Mouse (Mus musculus) heart, embryonic 13.5 days (tissue): Measurements from ENCODE around the gene Hs6st3. TPM values are rescaled to one million over a fixed set of nuclear protein-coding genes. Genes with fewer than 3 reads are reported as not detected.

Experiments
- ATAC-seq: fragments of 200-750 bp; cut with Nextera tagmentation; 2 replicates; pipeline ENCODE4 v1.8.0; 2017; ENCODE audit warnings: moderate TSS enrichment; ENCODE audit not compliant: insufficient number of reproducible peaks, low FRiP score, low TSS enrichment; ENCODE audit errors: extremely low read depth
- H3K27ac ChIP-seq: fragments of 300-500 bp; sonication (generic); replicated peaks from 2 replicates; pipeline ENCODE4 v1.5.1; 2015; ENCODE audit warnings: moderate library complexity, mild to moderate bottlenecking, inconsistent platforms
- H3K27me3 ChIP-seq: fragments of 300-500 bp; sonication (generic); replicated peaks from 2 replicates; pipeline ENCODE4 v1.6.1; 2015; ENCODE audit warnings: mild to moderate bottlenecking, inconsistent platforms
- H3K36me3 ChIP-seq: fragments of 300-500 bp; sonication (generic); 2 replicates; pipeline ENCODE4 v1.6.1; 2015; ENCODE audit warnings: mild to moderate bottlenecking, inconsistent platforms
- H3K4me1 ChIP-seq: fragments of 300-500 bp; sonication (generic); 2 replicates; pipeline ENCODE4 v1.6.1; 2015; ENCODE audit warnings: inconsistent platforms
- H3K4me2 ChIP-seq: fragments of 300-500 bp; sonication (generic); 2 replicates; pipeline ENCODE4 v1.6.1; 2015; ENCODE audit warnings: inconsistent platforms, mild to moderate bottlenecking, moderate library complexity
- H3K4me3 ChIP-seq: fragments of 300-500 bp; sonication (generic); 2 replicates; pipeline ENCODE4 v1.5.1; 2015; ENCODE audit warnings: moderate library complexity, mild to moderate bottlenecking, inconsistent platforms
- H3K9ac ChIP-seq: fragments of 300-500 bp; sonication (generic); 2 replicates; pipeline ENCODE4 v1.6.1; 2015; ENCODE audit warnings: inconsistent platforms, mild to moderate bottlenecking, moderate library complexity
- H3K9me3 ChIP-seq: fragments of 300-500 bp; sonication (generic); 2 replicates; pipeline ENCODE4 v1.6.1; 2016; ENCODE audit warnings: inconsistent platforms
- WGBS: fragments of 180-500 bp; shearing (Covaris S2); methylation state at CpG from one replicate; pipeline ENCODE4 v1.1.7; 2015; ENCODE audit warnings: mixed read lengths; 5-methylcytosine and 5-hydroxymethylcytosine counted together
- polyA plus RNA-seq: library from polyadenylated mRNA; unstranded; fragments of >200 nt; fragmentation: Nextera tagmentation; extraction: Ambion mirVana; gene quantifications from 2 replicates; pipeline ENCODE4 v1.2.1, GENCODE M21; 2015

Hs6st3 gene
- not detected in 2 replicates for polyA plus RNA-seq

DNA sequence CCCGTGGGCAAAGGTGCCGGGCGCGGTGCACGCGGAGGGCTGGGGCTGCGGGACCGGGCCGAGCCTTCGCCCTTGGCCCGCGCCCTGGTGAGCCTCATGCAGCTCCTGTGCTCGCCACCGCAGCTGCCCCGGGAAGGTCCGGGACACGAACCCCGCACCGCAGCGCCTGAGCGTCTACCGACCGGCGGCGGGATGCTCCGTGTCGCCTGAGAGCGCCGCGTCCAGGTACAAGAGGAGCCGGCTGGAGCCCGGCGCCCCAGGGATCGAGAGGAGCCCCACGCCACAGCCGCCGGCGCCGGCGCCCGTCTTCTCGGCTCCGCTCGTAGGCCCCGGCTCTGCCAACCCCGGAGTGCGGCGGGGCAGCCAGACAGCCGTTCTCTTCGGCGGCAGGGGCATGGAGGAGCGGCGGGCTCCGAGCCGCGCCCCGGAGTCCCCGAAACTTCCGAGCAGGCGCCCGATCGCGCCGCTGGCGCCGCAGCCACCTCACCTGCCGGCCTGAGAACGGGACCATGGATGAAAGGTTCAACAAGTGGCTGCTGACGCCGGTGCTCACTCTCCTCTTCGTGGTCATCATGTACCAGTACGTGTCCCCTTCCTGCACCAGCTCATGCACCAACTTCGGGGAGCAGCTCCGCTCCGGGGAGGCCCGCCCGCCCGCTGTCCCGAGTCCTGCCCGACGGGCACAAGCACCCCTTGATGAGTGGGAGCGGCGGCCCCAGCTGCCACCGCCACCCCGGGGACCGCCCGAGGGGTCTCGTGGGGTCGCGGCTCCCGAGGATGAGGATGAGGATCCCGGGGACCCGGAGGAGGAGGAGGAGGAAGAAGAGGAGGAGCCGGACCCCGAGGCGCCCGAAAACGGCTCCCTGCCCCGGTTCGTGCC is at the start of gene Hs6st3:
Gene Hs6st3 (plus strand): TSS at position 436 of the 880 bp plus-strand sequence.
- Histone ChIP-seq H3K27ac (no peak within 1 kb of the TSS), H3K4me2 (peak within 1 kb of the TSS; percentile 100), H3K36me3 (no peaks in the 10 kb centered on the region), H3K4me1 (peaks cover 12% of the 10 kb centered on the region), H3K4me3 (peak within 1 kb of the TSS; percentile 76), H3K9me3 (no peaks in the 10 kb centered on the region), H3K9ac (peak within 1 kb of the TSS; percentile 80), H3K27me3 (peaks cover 84% of the 10 kb centered on the region)
- under 1% methylated on average over 97 of the region's 100 CpGs for WGBS
- no peak; the same call in 1 of the 2 replicates for ATAC-seq

DNA sequence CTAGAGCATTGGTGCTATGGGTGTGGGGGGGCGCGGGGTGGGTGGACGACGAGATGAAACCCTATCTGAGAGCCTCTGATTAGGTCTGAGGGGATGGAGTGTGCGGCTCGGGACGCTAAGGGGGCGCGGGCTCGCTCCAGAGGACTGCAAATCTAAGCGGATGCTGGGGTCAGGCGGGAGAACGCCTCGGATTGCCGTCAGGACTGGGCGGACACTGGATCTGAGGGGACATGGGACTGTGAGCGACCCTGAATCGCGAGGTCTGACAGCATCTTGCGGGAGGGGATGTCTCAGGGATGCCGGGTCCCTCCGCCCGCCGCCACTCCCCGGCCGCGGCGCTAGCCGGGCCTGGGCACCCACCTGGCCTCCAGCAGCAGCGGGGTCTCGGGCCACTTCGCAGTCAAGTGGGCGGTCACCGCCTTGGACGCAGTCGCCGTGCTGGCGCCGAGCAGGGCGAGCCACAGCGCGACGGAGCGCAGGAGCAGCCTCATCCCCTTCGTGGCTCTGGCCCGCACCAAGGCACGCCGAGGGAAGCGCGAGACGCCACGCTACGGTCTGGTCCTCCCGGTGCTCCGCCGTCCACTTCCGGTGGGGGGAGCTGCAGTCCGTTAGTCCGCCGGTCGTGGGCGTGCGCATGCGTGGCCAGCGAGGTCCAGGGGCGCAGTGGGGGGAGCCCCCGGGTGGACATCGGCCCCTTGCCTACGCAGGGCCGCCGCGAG is 39.1 kb upstream of the Hs6st3 start, which contains the start of gene Uggt2:
Gene Uggt2 (minus strand): TSS at position 580 of the 719 bp plus-strand sequence.
- Histone ChIP-seq H3K36me3 (peaks cover 5% of the 10 kb centered on the region; the same call in 1 of the 2 replicates), H3K4me1 (peaks cover 9% of the 10 kb centered on the region), H3K27ac (peak within 1 kb of the TSS; percentile 55), H3K9ac (peak within 1 kb of the TSS; percentile 86), H3K4me3 (peak within 1 kb of the TSS; percentile 82), H3K9me3 (no peaks in the 10 kb centered on the region), H3K27me3 (no peaks in the 10 kb centered on the region), H3K4me2 (peak within 1 kb of the TSS; percentile 84)
- ATAC-seq = peak; percentile 82
- under 1% methylated on average over 69 of the region's 72 CpGs for WGBS

DNA sequence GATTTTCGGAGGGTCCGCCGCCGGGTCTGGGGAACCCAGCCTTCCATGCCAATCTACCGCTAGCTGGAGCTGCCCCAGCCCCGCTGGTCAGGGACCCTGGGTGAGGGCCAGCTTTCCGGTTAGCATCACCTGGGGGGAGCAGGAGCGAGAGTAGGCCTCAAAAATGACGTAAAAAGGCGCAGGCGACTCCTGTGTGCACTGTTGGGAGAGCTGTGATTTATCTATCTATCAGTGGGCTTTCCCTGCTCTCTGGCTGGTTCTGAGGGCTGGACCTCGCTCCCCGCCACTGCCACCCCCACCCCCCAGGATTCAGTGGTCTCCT is 38.6 kb upstream of the Hs6st3 start:
- H3K36me3 ChIP-seq = peaks cover 2% of the 10 kb centered on the region; the same call in 1 of the 2 replicates
- 1% methylated on average over 13 of the region's 13 CpGs for WGBS
- H3K9ac ChIP-seq = peak overlapping the region; percentile 86
- H3K4me2 ChIP-seq = peak overlapping the region; percentile 84
- H3K4me3 ChIP-seq = peak overlapping the region; percentile 82
- peak overlapping the region; percentile 55 for H3K27ac ChIP-seq
- H3K9me3 ChIP-seq = no peaks in the 10 kb centered on the region
- H3K4me1 ChIP-seq = peaks cover 9% of the 10 kb centered on the region
- peak; percentile 42; the same call in 1 of the 2 replicates for ATAC-seq
- no peaks in the 10 kb centered on the region for H3K27me3 ChIP-seq

DNA sequence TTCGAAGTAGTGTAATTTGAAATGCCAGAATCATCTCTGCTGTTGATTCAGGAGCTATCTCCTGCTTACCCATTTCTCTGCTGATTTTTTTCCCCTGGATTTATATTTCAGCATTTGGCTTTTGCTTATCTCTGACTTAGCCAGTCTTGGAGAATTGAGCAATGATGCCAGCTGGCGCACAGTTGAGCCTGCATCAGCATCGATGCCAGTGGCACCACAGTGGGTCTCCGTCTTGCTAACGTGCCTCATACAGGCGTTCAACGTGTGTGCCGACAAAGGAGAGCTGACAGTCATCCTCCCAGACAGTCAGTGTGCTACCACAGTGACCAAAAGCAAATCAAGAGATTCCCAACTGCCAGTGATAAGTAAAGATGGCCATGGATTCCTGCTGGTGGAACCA is 30.6 kb upstream of the Hs6st3 start:
- WGBS = 87% methylated on average over 8 of the region's 8 CpGs
- Histone ChIP-seq H3K27me3 (no peaks in the 10 kb centered on the region), H3K27ac (no peak overlapping the region), H3K4me3 (no peak overlapping the region), H3K36me3 (no peaks in the 10 kb centered on the region), H3K4me1 (no peaks in the 10 kb centered on the region), H3K9me3 (no peaks in the 10 kb centered on the region), H3K9ac (no peak overlapping the region), H3K4me2 (no peak overlapping the region)
- ATAC-seq = no peak

DNA sequence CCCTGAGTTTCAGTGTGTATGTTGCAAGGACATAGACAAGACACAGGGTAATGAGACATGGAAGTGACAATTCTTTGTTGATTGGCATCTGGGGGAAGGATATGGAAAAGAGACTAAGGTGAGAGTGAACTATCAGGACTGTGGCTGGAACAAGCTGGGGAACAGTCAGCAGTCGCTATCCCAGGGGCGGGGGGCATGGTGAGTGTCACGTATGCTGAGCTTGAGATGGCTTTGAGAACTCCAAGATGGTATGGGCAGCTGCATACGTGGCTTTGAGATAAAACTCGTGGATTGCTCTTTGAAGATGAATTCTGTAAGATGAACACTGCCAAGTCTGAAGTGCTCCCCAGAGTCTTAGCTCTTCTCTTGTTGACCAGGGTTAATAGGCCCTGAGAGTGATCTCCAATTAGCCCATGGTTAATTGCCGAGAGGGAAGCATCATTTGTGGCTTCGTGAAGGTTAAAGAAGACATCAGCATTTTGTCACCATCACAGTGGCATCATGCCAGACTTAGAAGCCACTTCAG is 29.3 kb upstream of the Hs6st3 start:
- no peak overlapping the region for H3K4me3 ChIP-seq
- 47% methylated on average over 7 of the region's 7 CpGs for WGBS
- no peak overlapping the region for H3K27ac ChIP-seq
- no peaks in the 10 kb centered on the region for H3K27me3 ChIP-seq
- H3K4me1 ChIP-seq = no peaks in the 10 kb centered on the region
- H3K4me2 ChIP-seq = no peak overlapping the region
- no peaks in the 10 kb centered on the region for H3K36me3 ChIP-seq
- no peak overlapping the region for H3K9ac ChIP-seq
- ATAC-seq = no peak
- no peaks in the 10 kb centered on the region for H3K9me3 ChIP-seq

DNA sequence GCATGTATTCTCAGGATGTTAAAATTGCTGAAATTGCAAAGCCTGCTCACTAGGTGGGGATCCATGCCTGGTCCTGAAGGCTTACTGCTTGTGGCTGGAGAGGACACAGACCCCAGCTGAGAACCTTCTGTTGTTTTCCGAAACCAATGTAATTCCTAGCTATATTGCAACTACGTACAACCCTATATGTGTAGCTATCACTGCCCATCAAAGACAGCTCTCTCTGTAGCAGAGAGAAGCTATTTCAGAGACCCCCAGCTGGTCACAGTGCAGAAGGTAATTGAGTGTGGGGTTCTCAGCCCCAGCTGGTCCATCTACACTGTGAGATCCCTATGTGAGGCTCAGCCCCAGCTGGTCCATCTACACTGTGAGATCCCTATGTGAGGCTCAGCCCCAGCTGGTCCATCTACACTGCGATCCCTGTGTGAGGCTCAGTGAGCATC is 28.3 kb upstream of the Hs6st3 start:
- Histone ChIP-seq H3K4me2 (no peak overlapping the region), H3K27ac (no peak overlapping the region), H3K4me1 (no peaks in the 10 kb centered on the region), H3K36me3 (no peaks in the 10 kb centered on the region), H3K9me3 (no peaks in the 10 kb centered on the region), H3K4me3 (no peak overlapping the region), H3K9ac (no peak overlapping the region), H3K27me3 (no peaks in the 10 kb centered on the region)
- 77% methylated on average over 3 of the region's 3 CpGs for WGBS
- no peak for ATAC-seq

DNA sequence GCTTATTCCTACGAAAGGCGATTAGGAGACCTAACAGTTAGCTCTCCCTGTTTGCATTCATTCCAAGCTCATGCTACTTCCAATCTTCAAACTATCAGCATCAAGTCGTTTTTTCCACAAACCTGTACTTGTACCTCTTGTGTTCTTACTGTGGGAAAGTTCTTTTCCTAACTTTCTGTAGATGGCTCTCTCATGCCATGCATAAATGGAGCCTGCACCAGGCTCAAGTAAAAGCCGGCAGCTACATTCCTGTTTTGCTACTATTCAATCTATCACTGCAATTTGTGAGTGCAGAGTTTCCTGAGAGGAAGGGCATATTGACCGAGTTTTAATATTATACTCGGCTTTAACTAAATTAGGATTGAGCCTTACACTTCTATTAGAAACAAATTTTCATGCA is 25.6 kb upstream of the Hs6st3 start:
- no peaks in the 10 kb centered on the region for H3K27me3 ChIP-seq
- H3K4me3 ChIP-seq = no peak overlapping the region
- 67% methylated on average over 6 of the region's 6 CpGs for WGBS
- no peak overlapping the region for H3K27ac ChIP-seq
- no peaks in the 10 kb centered on the region for H3K9me3 ChIP-seq
- H3K4me2 ChIP-seq = no peak overlapping the region
- no peaks in the 10 kb centered on the region for H3K36me3 ChIP-seq
- no peaks in the 10 kb centered on the region for H3K4me1 ChIP-seq
- no peak for ATAC-seq
- H3K9ac ChIP-seq = no peak overlapping the region

DNA sequence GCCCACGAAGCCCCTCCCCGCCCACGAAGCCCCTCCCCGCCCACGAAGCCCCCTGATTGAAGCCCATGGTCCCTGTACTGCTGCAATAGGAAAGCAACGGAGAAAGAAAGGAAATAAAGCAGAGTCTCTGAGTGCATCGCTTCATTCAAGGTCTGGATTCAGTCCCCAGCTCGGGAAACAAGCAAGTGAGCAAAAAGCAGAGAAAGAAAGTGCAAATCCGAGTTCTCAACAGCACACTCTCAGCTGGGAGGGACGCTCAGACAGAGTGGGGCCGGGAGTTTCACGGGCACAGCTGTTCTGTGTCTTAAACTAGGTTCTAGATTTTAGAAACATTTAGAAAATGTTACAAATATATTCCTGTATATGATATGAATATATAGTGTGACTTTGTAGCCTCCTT is 14.6 kb upstream of the Hs6st3 start:
- H3K9ac ChIP-seq = peak overlapping the region; percentile 76
- no peaks in the 10 kb centered on the region for H3K9me3 ChIP-seq
- H3K4me2 ChIP-seq = peak overlapping the region; percentile 73
- H3K4me3 ChIP-seq = peak overlapping the region; percentile 51
- no peaks in the 10 kb centered on the region for H3K27me3 ChIP-seq
- H3K36me3 ChIP-seq = no peaks in the 10 kb centered on the region
- no peak overlapping the region for H3K27ac ChIP-seq
- WGBS = 3% methylated on average over 12 of the region's 12 CpGs
- H3K4me1 ChIP-seq = peaks cover 5% of the 10 kb centered on the region; the same call in 1 of the 2 replicates
- ATAC-seq = no peak

DNA sequence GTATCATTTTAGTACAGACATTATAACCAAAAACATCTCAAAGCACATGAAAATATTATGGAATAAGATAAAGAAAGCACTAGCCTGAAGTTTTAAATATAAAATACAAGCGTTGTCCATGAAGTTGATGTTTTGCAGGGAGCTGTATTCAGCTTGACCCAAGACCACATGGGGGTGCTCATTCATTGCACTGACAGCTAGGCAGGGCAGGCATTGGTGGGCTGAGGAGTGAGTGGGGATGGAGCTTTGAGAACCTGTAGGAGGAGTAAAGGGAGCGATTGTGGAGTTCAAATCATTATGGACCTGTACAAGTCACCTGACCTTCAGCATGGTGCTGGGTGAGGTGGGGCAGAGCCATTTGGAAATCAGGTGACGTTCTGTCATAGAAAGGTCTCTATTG is 14.1 kb upstream of the Hs6st3 start:
- no peak for ATAC-seq
- peak overlapping the region; percentile 76 for H3K9ac ChIP-seq
- no peaks in the 10 kb centered on the region for H3K27me3 ChIP-seq
- WGBS = 27% methylated on average over 3 of the region's 3 CpGs
- peaks cover 5% of the 10 kb centered on the region; the same call in 1 of the 2 replicates for H3K4me1 ChIP-seq
- no peaks in the 10 kb centered on the region for H3K36me3 ChIP-seq
- peak overlapping the region; percentile 73 for H3K4me2 ChIP-seq
- H3K9me3 ChIP-seq = no peaks in the 10 kb centered on the region
- peak overlapping the region; percentile 51 for H3K4me3 ChIP-seq
- H3K27ac ChIP-seq = no peak overlapping the region

DNA sequence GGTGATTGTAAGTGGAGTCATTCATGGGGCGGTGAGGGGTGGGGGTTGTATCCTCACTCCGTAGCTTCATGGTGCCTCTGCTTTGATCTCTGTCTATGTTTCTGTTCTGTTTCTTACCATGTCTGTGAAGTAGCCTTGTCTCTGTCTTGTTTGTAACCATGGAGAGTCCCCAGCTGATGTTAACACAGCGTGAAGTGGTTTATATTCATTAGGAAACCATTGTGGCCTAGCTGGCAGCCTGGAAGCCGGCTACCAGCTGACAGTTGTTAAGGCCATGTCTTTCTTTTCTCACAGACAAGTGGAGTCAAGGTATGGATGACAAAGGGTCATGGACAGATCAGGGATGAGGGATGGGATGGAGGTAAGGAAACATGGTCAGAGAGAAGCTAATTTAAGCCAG is 12.3 kb upstream of the Hs6st3 start:
- Histone ChIP-seq H3K9ac (no peak overlapping the region), H3K27ac (no peak overlapping the region), H3K4me3 (no peak overlapping the region), H3K4me2 (no peak overlapping the region), H3K27me3 (no peaks in the 10 kb centered on the region), H3K9me3 (no peaks in the 10 kb centered on the region), H3K36me3 (no peaks in the 10 kb centered on the region), H3K4me1 (peaks cover 5% of the 10 kb centered on the region; the same call in 1 of the 2 replicates)
- no peak for ATAC-seq
- 62% methylated on average over 4 of the region's 4 CpGs for WGBS

DNA sequence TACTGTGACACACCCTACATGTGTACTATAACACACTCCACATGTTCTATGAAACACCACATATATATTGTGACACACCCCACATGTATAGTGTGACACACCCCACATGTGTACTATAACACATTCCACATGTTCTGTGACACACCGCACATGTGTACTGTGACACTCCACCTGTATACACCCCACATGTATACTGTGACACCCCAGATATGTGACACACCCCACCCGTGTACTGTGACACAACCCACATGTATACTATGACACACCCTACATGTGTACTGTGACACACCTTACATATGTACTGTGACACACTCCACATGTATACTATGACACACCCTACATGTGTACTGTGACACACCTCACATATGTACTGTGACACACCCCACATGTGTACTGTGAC is 10.8 kb upstream of the Hs6st3 start:
- 0 out of 2 replicates have a peak, but pooled peaks cover 3% of the 10 kb centered on the region for H3K27me3 ChIP-seq
- 87% methylated on average over 2 of the region's 2 CpGs for WGBS
- H3K4me2 ChIP-seq = no peak overlapping the region
- peak; percentile 19; the same call in 1 of the 2 replicates for ATAC-seq
- H3K27ac ChIP-seq = no peak overlapping the region
- no peak overlapping the region for H3K4me3 ChIP-seq
- H3K9ac ChIP-seq = no peak overlapping the region
- peaks cover 5% of the 10 kb centered on the region; the same call in 1 of the 2 replicates for H3K4me1 ChIP-seq
- no peaks in the 10 kb centered on the region for H3K9me3 ChIP-seq
- no peaks in the 10 kb centered on the region for H3K36me3 ChIP-seq
